In the genomic region with DNA sequence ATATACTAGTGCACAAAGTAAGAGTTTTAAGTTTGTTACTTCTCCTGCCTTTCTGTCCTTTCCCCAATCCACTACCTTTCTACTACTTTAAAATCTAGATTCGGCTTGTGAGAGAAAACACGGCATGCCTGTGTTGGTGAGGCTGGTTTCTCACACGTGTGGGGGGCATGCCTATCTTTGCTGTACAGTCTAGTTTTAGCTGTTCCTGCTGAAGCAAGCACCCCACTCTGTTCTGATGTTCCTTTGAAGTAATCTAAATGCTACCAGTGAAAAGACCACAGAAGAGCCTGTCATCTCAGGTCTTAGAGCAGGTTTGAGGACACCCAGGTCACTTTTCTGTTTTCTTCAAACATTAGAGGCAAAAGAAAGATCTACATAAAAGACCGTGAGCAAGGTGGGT, we compare ENCODE assay signal across 1 mouse cellular context.
TF ChIP-seq lines count a peak whose summit lies in the region.

No protein-coding gene starts in this region.

TF ChIP-seq in MEL, 35 proteins besides CTCF, POLR2A, EP300 and RAD21 (continued from another document):
- TF ChIP-seq TBP (IDR thresholded peaks at IDR 0.05; ENCODE audit: low read depth, low read length) = 0 out of 2 replicates have a peak, but pooled peaks have one; percentile 11
- TF ChIP-seq POLR2AphosphoS2 (IDR thresholded peaks at IDR 0.05; ENCODE audit: low read length) = no peak
- TF ChIP-seq JUND (IDR thresholded peaks at IDR 0.05; ENCODE audit: low read depth, low read length) = no peak
- no peak for TF ChIP-seq MEF2A (IDR thresholded peaks at IDR 0.05; ENCODE audit: extremely low read depth, insufficient replicate concordance, low read depth, low read length, poor library complexity, severe bottlenecking)
- 0 out of 2 replicates have a peak, but pooled peaks have one; percentile 4 for TF ChIP-seq TCF12 (IDR thresholded peaks at IDR 0.05; ENCODE audit: low read depth, low read length)
- TF ChIP-seq SIN3A (IDR thresholded peaks at IDR 0.05; ENCODE audit: low read length) = no peak; the same call in 1 of the 2 replicates
- 0 out of 2 replicates have a peak, but pooled peaks have one; percentile 31 for TF ChIP-seq MAZ (IDR thresholded peaks at IDR 0.05; ENCODE audit: low read depth, low read length)
- TF ChIP-seq NELFE (IDR thresholded peaks at IDR 0.05; ENCODE audit: low read depth, low read length) = no peak
- peak; percentile 28; the same call in 1 of the 2 replicates for TF ChIP-seq MYC (IDR thresholded peaks at IDR 0.05; ENCODE audit: low read depth, low read length)
- TF ChIP-seq BHLHE40 (IDR thresholded peaks at IDR 0.05; ENCODE audit: borderline replicate concordance, low read depth, low read length) = peak; percentile 41; the same call in 1 of the 2 replicates
- no peak for TF ChIP-seq CHD2 (IDR thresholded peaks at IDR 0.05; ENCODE audit: low read length)
- no peak for TF ChIP-seq E2F4 (IDR thresholded peaks at IDR 0.05; ENCODE audit: borderline replicate concordance, low read depth, low read length)
- TF ChIP-seq MAX (IDR thresholded peaks at IDR 0.05; ENCODE audit: low read length) = 0 out of 2 replicates have a peak, but pooled peaks have one; percentile 23
